Mouse (Mus musculus) left cerebral cortex, postnatal 36 days (tissue): ENCODE measurements around the gene Egfem1. TPM values are rescaled to one million over a fixed set of nuclear protein-coding genes. Genes with fewer than 3 reads are reported as not detected.

Experiments
- DNase-seq, 2 experiments: peaks; one replicate each; pipeline ENCODE4 v3.0.0; 2021 to 2022; ENCODE audit warnings: low spot score in 2 of 2, mixed read lengths in 1 of 2
- intact Hi-C: fragments of 180-260 bp; cut with DNase I; formaldehyde crosslinking; loops from one replicate; pipeline ENCODE4 v1.15.1; 2025
- total RNA-seq, 2 experiments: library from RNA; stranded (reverse); gene quantifications; 2 replicates each; pipeline ENCODE4 v1.2.3; 2021

Gene Egfem1
- total RNA-seq, 2 experiments from 2014 or later, result 14.9 to 22.1 TPM

GRCm38 (mm10) chr3:29243600-29243999, 161.8 kb downstream of the Egfem1 start:
- intact Hi-C loops, result no loop called here

GRCm38 (mm10) chr3:29291633-29292032, 209.8 kb downstream of the Egfem1 start:
- DNase-seq, result no peak
- intact Hi-C loops, result no loop called here

More at GRCm38 (mm10) chr3:29243600-29243999, 161.8 kb downstream of the Egfem1 start:
- no peak for DNase-seq

GRCm38 (mm10) chr3:29292251-29292650, 210.4 kb downstream of the Egfem1 start:
- intact Hi-C loops, result no loop called here
- DNase-seq, result no peak

- intact Hi-C loops, result no loop called here
- DNase-seq, result no peak
Observed at GRCm38 (mm10) chr3:29293230-29293629, 211.4 kb downstream of the Egfem1 start.

- intact Hi-C loops, result no loop called here
- no peak for DNase-seq
Observed at GRCm38 (mm10) chr3:29342223-29342791, 260.5 kb downstream of the Egfem1 start.

- intact Hi-C loops, result no loop called here
- no peak for DNase-seq
Observed at GRCm38 (mm10) chr3:29345805-29346204, 264.0 kb downstream of the Egfem1 start.

GRCm38 (mm10) chr3:29366907-29367306, 285.1 kb downstream of the Egfem1 start:
- DNase-seq, result no peak
- intact Hi-C loops, result no loop called here

- no peak for DNase-seq
- intact Hi-C loops, result no loop called here
Observed at GRCm38 (mm10) chr3:29370519-29370918, 288.7 kb downstream of the Egfem1 start.

- intact Hi-C loops, result loop anchor here (10.0 kb wide), 1 partner anchor 314 kb away; no protein-coding TSS in a partner anchor
- DNase-seq, result no peak
Observed at GRCm38 (mm10) chr3:29381255-29381654, 299.4 kb downstream of the Egfem1 start.

GRCm38 (mm10) chr3:29399064-29399463, 317.2 kb downstream of the Egfem1 start:
- peak; percentile 9 to 10 for DNase-seq
- intact Hi-C loops, result no loop called here

GRCm38 (mm10) chr3:29421634-29422033, 339.8 kb downstream of the Egfem1 start:
- intact Hi-C loops, result no loop called here

GRCm38 (mm10) chr3:29432109-29433091, 350.6 kb downstream of the Egfem1 start:
- DNase-seq, result no peak
- intact Hi-C loops, result no loop called here

More at GRCm38 (mm10) chr3:29421634-29422033, 339.8 kb downstream of the Egfem1 start:
- no peak for DNase-seq

- intact Hi-C loops, result no loop called here
- no peak for DNase-seq
Observed at GRCm38 (mm10) chr3:29443024-29443423, 361.2 kb downstream of the Egfem1 start.

- intact Hi-C loops, result no loop called here
- no peak for DNase-seq
Observed at GRCm38 (mm10) chr3:29444661-29445060, 362.8 kb downstream of the Egfem1 start.

- no peak for DNase-seq
- intact Hi-C loops, result no loop called here
Observed at GRCm38 (mm10) chr3:29446081-29446480, 364.3 kb downstream of the Egfem1 start.

- DNase-seq, result no peak
- intact Hi-C loops, result no loop called here
Observed at GRCm38 (mm10) chr3:29448829-29449406, 367.1 kb downstream of the Egfem1 start.

GRCm38 (mm10) chr3:29498211-29498610, 416.4 kb downstream of the Egfem1 start:
- intact Hi-C loops, result no loop called here
- no peak for DNase-seq

GRCm38 (mm10) chr3:29499188-29499587, 417.4 kb downstream of the Egfem1 start:
- intact Hi-C loops, result no loop called here
- DNase-seq, result no peak

GRCm38 (mm10) chr3:29525298-29525962, 443.6 kb downstream of the Egfem1 start:
- no peak for DNase-seq
- intact Hi-C loops, result no loop called here

GRCm38 (mm10) chr3:29525963-29526301, 444.1 kb downstream of the Egfem1 start:
- DNase-seq, result no peak
- intact Hi-C loops, result no loop called here
